Mouse (Mus musculus) embryonic fibroblast, embryonic 13.5 days (primary cell): ENCODE results near the gene Tmem175. TPM values are rescaled to one million over a fixed set of nuclear protein-coding genes. Genes with fewer than 3 reads are reported as not detected.
A peak's percentile ranks its signal among the peaks of the same experiment; 100 is the strongest.

Experiments used
- H3K27ac ChIP-seq: 2 replicates; pipeline ENCODE4 v1.5.1; 2012; ENCODE audit warnings: low read length, control low read depth, inconsistent platforms; ENCODE audit not compliant: insufficient read depth
- H3K4me1 ChIP-seq: 2 replicates; pipeline ENCODE4 v1.6.1; 2011; ENCODE audit warnings: low read length; ENCODE audit not compliant: control insufficient read depth, insufficient read depth
- H3K4me3 ChIP-seq: 2 replicates; pipeline ENCODE4 v1.5.1; 2011; ENCODE audit warnings: mild to moderate bottlenecking, control low read depth, low read length; ENCODE audit not compliant: insufficient read depth
- CTCF ChIP-seq: IDR thresholded peaks from 2 replicates; pipeline ENCODE4 v1.5.1; 2011; ENCODE audit warnings: mild to moderate bottlenecking, control low read depth, low read length, moderate library complexity, borderline replicate concordance; ENCODE audit not compliant: insufficient read depth
- POLR2A ChIP-seq: IDR thresholded peaks from 2 replicates; pipeline ENCODE4 v1.6.1; 2011; ENCODE audit warnings: low read depth, mild to moderate bottlenecking, control low read depth, low read length, moderate library complexity
- polyA plus RNA-seq: library from polyadenylated mRNA; stranded (reverse); fragments of >200 nt; gene quantifications from 2 replicates; pipeline ENCODE4 v1.2.4, GENCODE M21; 2011; ENCODE audit warnings: low read depth; ENCODE audit not compliant: missing spikeins, insufficient read length

The Tmem175 gene
- polyA plus RNA-seq, 1 experiment: 36.3 TPM

DNA sequence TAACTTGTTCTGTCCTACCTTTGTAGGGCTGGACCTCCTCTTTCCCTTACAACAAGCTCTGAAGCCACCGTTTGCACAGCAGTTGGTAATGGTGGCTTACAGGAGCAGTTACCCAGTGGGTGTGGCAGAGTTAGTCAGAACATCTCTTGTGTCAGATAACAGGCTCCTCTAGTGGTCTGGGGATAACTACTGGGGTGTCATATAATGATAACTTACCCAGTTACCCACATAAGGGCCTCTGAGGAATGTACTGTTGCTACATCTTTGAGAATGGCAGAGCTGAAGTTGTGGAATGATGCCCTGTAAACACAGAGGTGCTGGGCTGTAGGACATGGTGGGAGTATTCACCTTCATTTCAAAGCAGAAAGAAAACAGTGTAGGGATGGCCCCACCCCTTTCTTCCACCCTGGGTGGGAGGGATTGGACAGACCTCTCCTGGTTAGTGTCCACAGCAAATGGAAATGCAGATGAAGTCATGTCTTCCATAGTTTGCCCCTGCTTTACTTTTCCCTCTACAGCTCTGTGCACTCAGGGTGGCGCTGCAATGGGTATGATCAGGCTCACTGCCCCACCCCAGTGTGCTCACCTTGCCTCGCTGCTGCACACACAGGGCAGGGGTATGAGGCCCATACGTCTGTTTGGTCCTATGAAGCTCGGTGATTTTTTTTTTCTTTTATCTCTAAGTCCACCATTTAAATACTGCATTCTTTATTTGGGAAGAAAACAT lies 47.4 kb downstream of the Tmem175 start:
- Histone ChIP-seq H3K4me1 (peaks cover 8% of the 10 kb centered on the region), H3K4me3 (no peak overlapping the region)
- TF ChIP-seq POLR2A: no peak; the same call in 1 of the 2 replicates
- TF ChIP-seq CTCF: peak; percentile 26; the same call in 1 of the 2 replicates

DNA sequence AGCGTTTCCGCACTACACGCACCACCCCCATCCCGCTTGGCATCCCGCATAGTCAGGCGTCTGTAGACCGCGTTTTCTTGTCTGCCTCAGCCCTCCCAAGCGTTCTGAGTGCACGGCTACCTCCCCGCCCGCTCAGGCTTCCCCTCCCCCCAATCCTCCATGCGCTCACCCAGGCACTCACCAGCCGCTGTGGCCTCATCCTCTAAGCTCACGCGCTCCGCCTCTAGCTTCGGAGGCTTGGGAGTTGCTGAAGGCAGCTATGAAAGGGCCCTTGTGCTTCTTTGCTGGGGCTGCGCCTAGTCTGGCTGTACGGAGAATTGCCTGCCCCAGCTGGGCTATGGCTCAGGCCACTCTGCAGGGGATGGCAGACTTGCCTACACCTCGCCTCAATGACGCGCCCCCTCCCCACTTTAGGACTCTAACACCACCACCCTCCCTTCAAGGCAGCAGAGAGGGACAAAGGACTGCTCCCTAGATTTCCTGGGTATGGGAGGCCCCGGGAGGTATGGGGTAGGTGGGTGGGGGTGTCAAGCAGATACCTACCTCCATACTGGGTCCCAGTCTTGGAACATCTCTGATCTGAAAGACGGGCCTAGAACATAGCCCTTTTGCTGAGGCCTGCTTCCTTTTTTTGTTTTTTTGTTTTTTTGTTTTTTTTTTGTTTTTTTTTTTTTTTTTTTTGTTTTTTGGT lies 48.2 kb downstream of the Tmem175 start:
- Histone ChIP-seq H3K4me1 (peaks cover 8% of the 10 kb centered on the region), H3K27ac (no peak overlapping the region), H3K4me3 (no peak overlapping the region)
- TF ChIP-seq POLR2A (peak; percentile 44; the same call in 1 of the 2 replicates), CTCF (no peak)

More for the DNA sequence above, 47.4 kb downstream of the Tmem175 start:
- no peak overlapping the region for H3K27ac ChIP-seq

DNA sequence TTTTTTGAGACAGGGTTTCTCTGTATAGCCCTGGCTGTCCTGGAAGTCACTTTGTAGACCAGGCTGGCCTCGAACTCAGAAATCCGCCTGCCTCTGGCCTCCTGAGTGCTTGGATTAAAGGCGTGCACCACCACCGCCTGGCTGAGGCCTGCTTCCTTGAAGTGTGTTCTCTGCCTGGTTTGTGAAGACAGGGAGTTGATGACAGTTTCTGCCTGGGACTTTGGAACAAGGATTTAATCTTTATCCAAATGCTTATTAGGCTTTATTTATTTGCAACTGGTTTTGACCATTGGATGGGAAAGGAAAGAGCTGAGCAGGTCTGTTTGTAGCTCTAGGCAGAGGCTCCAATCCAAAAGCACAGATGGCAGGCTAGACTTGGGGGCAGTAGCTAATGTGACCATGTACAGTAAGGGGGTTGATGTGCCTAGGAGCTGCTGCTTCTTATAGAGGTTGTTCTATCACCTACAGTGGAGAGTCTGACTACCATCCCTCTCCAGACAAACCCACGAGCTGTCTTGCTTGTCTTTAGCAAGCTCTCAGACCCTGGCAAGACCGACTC lies 48.8 kb downstream of the Tmem175 start:
- no peak overlapping the region for H3K4me3 ChIP-seq
- H3K4me1 ChIP-seq: peaks cover 8% of the 10 kb centered on the region
- TF ChIP-seq POLR2A (no peak), CTCF (no peak)
- H3K27ac ChIP-seq: no peak overlapping the region

DNA sequence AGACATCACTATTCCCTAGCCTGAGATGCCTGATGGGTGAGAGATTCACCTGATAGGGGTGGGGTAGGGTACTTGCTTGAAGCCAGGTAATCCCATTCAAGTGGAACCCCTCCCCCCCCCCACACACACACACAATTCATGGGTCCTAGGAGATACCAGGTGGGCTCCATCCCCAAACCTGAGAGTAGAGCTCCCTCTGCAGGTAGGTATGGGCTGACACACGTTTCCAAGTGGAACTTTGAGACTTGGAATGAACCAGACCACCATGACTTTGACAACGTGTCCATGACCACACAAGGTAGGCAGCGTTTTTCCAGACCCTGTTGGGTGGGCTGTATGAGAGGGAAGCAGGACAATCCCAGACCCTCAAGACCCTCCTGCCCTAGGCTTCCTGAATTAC lies 50.3 kb downstream of the Tmem175 start:
- TF ChIP-seq POLR2A: no peak
- TF ChIP-seq CTCF: no peak
- no peak overlapping the region for H3K27ac ChIP-seq
- H3K4me3 ChIP-seq: no peak overlapping the region
- peaks cover 8% of the 10 kb centered on the region for H3K4me1 ChIP-seq

DNA sequence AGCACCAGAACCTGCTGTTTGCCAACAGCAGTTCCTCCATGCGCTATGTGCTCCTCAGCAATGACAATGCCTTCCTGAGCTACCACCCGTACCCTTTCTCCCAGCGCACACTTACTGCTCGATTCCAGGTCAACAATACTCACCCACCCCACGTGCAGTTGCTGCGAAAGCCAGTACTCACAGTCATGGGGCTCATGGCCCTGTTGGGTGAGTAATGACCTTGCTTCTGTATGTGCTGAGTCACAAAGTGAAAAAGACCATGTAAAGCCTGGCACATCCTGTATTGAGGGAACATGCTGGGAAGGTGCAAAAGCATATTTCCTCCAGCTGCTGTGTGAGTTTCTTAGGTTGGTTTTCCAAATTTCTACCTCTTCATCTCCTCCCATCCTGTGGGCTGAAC lies 51.3 kb downstream of the Tmem175 start:
- H3K27ac ChIP-seq: 0 out of 2 replicates have a peak overlapping the region, but pooled peaks have one; percentile 6
- H3K4me3 ChIP-seq: no peak overlapping the region
- H3K4me1 ChIP-seq: peaks cover 8% of the 10 kb centered on the region
- TF ChIP-seq CTCF (no peak), POLR2A (no peak)

DNA sequence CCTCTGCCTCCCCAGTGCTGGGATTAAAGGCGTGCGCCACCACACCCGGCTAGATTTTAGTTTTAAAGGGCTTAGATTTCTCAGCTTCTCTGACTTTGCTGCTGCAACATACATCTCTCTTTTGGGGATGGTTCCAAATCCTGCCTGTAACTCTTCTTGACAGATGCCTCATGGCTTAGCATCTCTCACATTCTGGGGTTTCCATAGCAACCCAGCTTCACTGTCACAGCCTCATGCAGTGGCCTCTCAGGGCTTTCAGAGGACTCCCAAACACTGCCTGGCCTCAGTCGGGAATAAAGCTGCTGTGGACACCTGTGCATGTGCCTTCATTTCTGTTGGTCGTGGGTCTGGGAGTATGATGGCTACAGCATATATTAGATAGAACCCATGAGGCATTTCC lies 59.5 kb downstream of the Tmem175 start:
- Histone ChIP-seq H3K4me3 (no peak overlapping the region), H3K27ac (no peak overlapping the region), H3K4me1 (no peaks in the 10 kb centered on the region)
- no peak for TF ChIP-seq POLR2A

DNA sequence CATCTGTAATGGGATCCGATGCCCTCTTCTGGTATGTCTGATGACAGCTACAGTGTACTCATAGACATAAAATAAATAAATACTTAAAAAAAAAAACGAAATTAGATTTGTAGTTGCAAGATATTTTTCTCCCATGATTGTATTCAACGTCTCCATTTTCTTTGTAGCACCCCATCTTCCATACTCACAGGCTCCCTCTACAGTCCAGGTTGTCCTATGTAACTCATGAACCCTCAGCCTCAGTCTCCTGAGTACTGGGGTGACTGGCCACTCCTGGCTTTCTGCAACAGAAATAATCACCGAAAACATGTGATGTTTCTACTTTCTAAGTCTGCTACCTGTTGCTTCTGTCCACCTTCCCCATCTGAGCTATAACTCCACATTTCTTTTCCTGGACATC lies 61.6 kb downstream of the Tmem175 start:
- Histone ChIP-seq H3K4me3 (no peak overlapping the region), H3K4me1 (no peaks in the 10 kb centered on the region), H3K27ac (no peak overlapping the region)
- TF ChIP-seq POLR2A (no peak), CTCF (no peak)

DNA sequence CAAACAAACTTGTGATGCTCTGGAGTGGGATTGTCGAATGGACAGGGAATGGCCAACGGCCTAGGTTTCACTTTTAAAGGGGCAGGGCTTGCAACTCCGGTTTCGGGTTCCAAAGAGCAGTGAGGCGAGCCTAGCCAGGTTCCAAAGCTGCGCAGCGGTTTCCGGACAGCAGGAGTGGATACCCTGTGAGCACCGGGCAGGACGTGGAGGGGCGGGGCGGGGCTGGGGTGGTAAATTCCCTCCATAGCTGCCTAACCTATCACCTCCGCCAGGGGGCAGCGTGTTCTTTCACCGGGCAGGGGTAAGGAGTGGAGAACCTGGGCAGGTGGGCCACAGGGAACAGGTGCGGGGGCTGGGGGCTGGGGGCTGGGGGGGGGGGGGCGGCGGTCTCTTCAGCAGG lies 62.7 kb downstream of the Tmem175 start, which contains the start of gene Fgfrl1:
Fgfrl1 (plus strand) TSS at position 112 of the 400 bp plus-strand sequence.
- no peak within 1 kb of the TSS for H3K27ac ChIP-seq
- no peaks in the 10 kb centered on the region for H3K4me1 ChIP-seq
- TF ChIP-seq CTCF (peak; percentile 32; the same call in 1 of the 2 replicates), POLR2A (no peak)
- H3K4me3 ChIP-seq: peak within 1 kb of the TSS; percentile 20

DNA sequence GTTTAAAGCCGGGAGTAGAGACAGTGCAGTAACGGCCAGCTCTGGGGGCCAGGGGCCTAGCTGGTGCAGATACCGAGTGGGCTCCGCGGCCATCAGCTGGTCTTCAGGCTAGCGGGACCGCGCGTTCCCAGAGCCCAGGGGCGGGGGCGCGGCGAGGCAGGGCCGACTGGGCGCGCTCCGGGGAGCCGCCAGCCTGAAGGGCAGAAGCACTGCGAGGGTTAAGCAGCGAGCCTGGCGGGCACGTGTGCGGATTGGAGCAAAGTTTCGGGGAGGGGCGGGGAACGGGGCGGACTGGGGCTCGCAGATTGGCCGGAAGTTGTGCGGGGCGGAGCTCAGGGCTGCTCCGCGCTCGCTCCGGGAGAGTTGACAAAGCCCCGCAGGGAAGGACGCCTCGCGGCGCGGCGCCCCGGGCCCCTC lies 64.3 kb downstream of the Tmem175 start:
- peak; percentile 60 for TF ChIP-seq POLR2A
- TF ChIP-seq CTCF: no peak
- H3K4me3 ChIP-seq: peak overlapping the region; percentile 72
- no peaks in the 10 kb centered on the region for H3K4me1 ChIP-seq
- no peak overlapping the region for H3K27ac ChIP-seq

DNA sequence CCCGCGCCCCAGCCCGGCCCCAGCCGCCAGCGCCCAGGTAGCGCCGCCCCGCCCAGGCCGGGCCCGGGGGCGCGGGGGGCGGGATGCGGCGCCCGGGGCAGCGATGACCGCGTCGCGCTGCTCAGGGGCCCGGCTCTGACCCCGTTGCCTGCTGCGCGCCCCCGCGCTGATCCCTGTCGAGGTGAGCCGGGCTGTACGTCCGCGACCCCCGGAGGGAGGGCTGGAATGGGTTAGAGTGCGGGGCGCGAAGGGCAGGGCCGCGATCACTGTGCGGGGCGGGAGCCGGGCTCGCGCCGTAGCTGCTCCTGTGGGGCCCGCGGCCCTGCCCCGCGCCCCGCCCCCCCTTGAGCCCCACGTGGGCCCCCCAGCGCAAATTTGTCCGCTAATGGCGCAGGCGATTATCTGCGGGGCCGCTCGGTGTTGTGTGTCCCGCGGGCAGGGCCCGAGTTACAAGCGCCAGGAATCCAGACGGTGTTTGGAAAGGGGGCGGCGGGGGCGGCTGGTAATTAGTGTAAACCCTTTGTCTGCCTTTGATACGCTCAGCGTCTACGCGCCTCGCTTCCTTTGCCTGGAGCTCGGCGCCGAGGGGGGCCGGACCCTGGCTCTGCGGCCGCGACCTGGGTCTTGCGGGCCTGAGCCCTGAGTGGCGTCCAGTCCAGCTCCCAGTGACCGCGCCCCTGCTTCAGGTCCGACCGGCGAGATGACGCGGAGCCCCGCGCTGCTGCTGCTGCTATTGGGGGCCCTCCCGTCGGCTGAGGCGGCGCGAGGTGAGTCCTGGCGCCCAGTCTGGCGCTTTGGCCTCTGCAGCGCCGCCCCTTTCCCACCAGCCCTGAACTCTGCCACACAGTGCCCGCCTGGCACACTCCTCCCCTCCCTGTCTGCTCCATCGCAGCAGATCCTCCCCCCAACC lies 65.0 kb downstream of the Tmem175 start:
- Histone ChIP-seq H3K4me1 (no peaks in the 10 kb centered on the region), H3K27ac (no peak overlapping the region)
- TF ChIP-seq CTCF: no peak
- TF ChIP-seq POLR2A: no peak

More for the DNA sequence above, 65.0 kb downstream of the Tmem175 start:
- peak overlapping the region; percentile 72 for H3K4me3 ChIP-seq
